Mouse (Mus musculus) layer of hippocampus, adult 8-10 months (tissue): ENCODE measurements at regions not wholly inside any gene's neighbourhood (a gene's known extent, or its start where the extent isn't known, plus 50 kb on each side); places are given as distances from the start of the nearest gene placed in this dataset.

Experiments used
- DNase-seq, 2 experiments: peaks; one replicate each; pipeline ENCODE4 v3.0.0; 2022; ENCODE audit warnings: low spot score in 2 of 2

- no peak for DNase-seq
Observed at GRCm38 (mm10) chr6:66012675-66013074, 60.3 kb downstream of the 4930544G11Rik start.

GRCm38 (mm10) chr6:66023531-66023930, 71.1 kb downstream of the 4930544G11Rik start:
- no peak for DNase-seq

GRCm38 (mm10) chr6:66036789-66037188, 84.4 kb downstream of the 4930544G11Rik start:
- DNase-seq = no peak

- DNase-seq = no peak
Observed at GRCm38 (mm10) chr6:66051852-66052251, 99.4 kb downstream of the 4930544G11Rik start.

GRCm38 (mm10) chr6:66052386-66052785, 100.0 kb downstream of the 4930544G11Rik start:
- no peak for DNase-seq

- DNase-seq = no peak
Observed at GRCm38 (mm10) chr6:66053197-66053596, 100.8 kb downstream of the 4930544G11Rik start.

GRCm38 (mm10) chr6:66068874-66069273, 116.5 kb downstream of the 4930544G11Rik start:
- DNase-seq = no peak

GRCm38 (mm10) chr6:66077445-66077844, 125.0 kb downstream of the 4930544G11Rik start:
- no peak for DNase-seq

- no peak for DNase-seq
Observed at GRCm38 (mm10) chr6:66078769-66079168, 126.4 kb downstream of the 4930544G11Rik start.

GRCm38 (mm10) chr6:66101555-66102071, 149.2 kb downstream of the 4930544G11Rik start:
- DNase-seq = no peak

GRCm38 (mm10) chr6:66114366-66114765, 162.0 kb downstream of the 4930544G11Rik start:
- DNase-seq = no peak

- DNase-seq = no peak
Observed at GRCm38 (mm10) chr6:66121479-66122183, 169.2 kb downstream of the 4930544G11Rik start.

- DNase-seq = no peak
Observed at GRCm38 (mm10) chr6:66124292-66124691, 171.9 kb downstream of the 4930544G11Rik start.

- no peak for DNase-seq
Observed at GRCm38 (mm10) chr6:66151786-66152185, 199.4 kb downstream of the 4930544G11Rik start.

GRCm38 (mm10) chr6:66154831-66155230, 202.4 kb downstream of the 4930544G11Rik start:
- no peak for DNase-seq

- DNase-seq = no peak
Observed at GRCm38 (mm10) chr6:66160805-66161204, 208.4 kb downstream of the 4930544G11Rik start.

GRCm38 (mm10) chr6:66168913-66169312, 216.5 kb downstream of the 4930544G11Rik start:
- no peak for DNase-seq

GRCm38 (mm10) chr6:66197990-66198389, 245.6 kb downstream of the 4930544G11Rik start:
- peak in 1 of 2 experiments; percentile 3 for DNase-seq

GRCm38 (mm10) chr6:66200136-66200790, 247.9 kb downstream of the 4930544G11Rik start:
- no peak for DNase-seq

GRCm38 (mm10) chr6:66206197-66206925, 254.0 kb downstream of the 4930544G11Rik start:
- DNase-seq = no peak

- no peak for DNase-seq
Observed at GRCm38 (mm10) chr6:66217543-66217942, 265.1 kb downstream of the 4930544G11Rik start.
